Mouse (Mus musculus): ENCODE results near the gene Clcn5.
A peak's percentile ranks its signal among the peaks of the same experiment; 100 is the strongest.

The Clcn5 gene

GRCm38 (mm10) chrX:7197833-7198232, 121.3 kb downstream of the Clcn5 start:
- DNase-seq (ENCODE audit: low spot score in 2 of 2), result no peak

GRCm38 (mm10) chrX:7190816-7191215, 128.3 kb downstream of the Clcn5 start:
- DNase-seq (ENCODE audit: low spot score in 2 of 2), result no peak

GRCm38 (mm10) chrX:7188311-7188807, 130.8 kb downstream of the Clcn5 start:
- peak; percentile 5 to 17 for DNase-seq (ENCODE audit: low spot score in 2 of 2)

GRCm38 (mm10) chrX:7187455-7188310, 131.5 kb downstream of the Clcn5 start:
- DNase-seq (ENCODE audit: low spot score in 2 of 2), result no peak

DNA sequence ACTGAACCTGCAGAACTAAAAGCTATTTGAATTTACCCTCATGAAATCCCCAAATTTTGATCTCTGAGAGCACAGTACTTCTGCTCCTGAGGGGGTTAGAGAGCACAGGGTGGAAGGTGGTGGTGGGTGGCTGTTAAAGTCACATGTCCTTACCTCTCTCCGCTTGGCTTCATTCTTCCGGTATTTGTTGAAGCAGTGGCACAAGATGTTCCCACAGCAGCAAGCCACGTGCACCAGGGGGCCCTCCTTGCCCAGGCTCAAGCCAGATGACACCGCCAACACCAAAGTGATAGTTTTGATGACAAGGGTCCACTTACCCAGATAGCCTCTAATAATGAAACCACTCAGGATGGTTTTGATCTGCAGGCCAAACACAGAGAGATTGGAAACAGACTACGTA, 149.0 kb downstream of the Clcn5 start:
- no peak for DNase-seq (ENCODE audit: low spot score in 2 of 2)

DNA sequence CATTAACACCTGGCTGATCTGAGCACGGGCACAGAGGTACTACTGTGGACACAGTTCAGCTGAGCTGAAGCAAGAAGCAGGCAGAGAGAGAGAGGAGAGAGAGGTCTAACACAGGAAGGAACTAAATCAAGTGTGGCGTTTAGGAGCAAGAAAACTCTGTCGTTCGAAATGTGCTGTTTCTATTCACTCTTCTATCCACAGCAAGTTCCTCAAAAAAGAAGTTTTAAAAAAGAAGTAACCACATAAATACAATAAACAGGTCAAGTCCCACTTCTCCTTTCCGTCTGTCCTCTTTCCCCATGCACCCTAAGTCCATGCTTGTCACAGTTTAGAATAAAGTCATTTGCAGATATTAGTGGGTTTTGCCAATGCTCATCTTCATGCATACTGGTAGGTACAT, 150.4 kb downstream of the Clcn5 start:
- DNase-seq (ENCODE audit: low spot score in 2 of 2), result no peak

DNA sequence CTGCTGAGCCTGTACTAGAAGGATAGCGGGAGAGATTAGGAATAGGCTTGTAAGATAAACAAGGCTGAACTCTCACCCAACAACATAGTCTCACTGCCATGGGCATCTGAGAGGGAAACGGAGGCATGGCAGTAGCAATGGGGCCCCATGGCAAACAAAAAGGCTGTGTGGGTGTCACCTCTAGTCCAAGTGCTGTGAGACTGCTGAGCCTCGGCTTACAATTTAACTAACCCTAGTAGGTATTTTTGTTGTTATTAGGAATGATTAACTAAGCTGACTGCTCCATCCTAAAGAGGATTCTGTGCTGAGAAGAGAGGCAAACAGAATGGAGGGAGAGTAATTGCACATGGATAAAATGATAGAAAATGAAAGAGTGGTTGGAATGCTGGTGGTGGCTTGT, 161.2 kb downstream of the Clcn5 start:
- no peak for DNase-seq (ENCODE audit: low spot score in 2 of 2)

- DNase-seq (ENCODE audit: low spot score in 2 of 2), result no peak
These were observed 163.0 kb downstream of the Clcn5 start for GRCm38 (mm10) chrX:7156026-7156732.

DNA sequence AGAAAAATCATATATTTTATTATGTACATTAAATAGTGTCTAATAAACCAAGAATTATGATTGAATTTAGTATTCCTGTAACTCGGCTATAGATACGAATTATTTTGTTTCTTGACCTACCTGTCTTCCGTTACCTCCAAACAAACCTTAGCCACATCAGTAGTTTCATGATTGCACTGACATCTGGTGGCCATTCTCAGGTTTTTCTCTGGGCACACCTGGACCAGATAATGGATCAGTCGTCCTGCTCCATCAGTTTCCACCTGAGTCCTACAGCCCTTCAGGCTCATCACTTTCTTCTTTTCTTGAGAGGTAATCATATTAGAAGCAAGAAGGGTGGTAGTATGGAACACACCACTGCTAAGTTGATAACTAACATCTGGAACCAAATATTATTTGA, 169.0 kb downstream of the Clcn5 start:
- no peak for DNase-seq (ENCODE audit: low spot score in 2 of 2)

DNA sequence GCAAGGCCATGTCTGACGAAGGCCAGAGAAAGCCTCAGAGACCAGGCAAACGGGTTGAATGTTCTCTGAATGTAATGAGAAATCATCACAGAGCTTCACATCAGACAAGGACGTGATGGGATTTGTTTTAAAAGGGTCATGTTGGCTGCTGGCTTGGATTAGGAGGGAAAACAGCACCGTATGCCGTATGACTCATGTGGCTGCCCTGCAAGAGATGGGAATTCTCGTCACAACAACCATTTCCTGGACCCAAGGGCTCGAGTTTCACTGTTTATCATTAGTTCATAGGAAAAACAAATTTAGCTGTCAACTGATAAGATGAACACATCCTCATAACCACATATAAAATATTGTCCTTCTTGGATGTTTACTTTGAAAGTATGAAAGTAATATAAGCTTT, 173.0 kb downstream of the Clcn5 start:
- DNase-seq (ENCODE audit: low spot score in 2 of 2), result no peak

- no peak for DNase-seq (ENCODE audit: low spot score in 2 of 2)
These were observed 197.4 kb downstream of the Clcn5 start for GRCm38 (mm10) chrX:7121618-7122280.

DNA sequence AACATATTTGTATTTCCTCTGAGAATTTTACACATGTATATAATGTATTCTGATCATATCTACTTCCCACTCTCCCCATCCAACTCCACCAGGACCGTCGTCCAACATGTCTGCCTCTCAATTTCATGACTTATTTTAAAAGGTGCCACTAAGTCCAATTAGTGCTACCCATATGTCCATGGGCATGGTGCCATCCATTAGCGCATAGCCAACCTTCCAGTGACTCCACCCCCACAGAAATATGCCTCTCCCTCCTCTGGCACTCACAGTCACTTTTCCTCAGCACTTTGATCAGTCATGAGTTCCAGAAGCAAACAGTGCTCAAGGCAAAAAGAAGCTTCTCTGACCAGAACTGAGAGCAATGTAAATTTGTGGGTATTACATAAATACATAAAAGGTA, 204.3 kb downstream of the Clcn5 start:
- no peak for DNase-seq (ENCODE audit: low spot score in 2 of 2)
